Mouse (Mus musculus): ENCODE measurements around the gene Gm4737. TPM values are rescaled to one million over a fixed set of nuclear protein-coding genes. Genes with fewer than 3 reads are reported as not detected.
"Not testable (repeated sequence)": the region's sequence is repeated elsewhere in the genome, so short reads cannot be mapped to it uniquely, and the experiment has no call there.

The Gm4737 gene
- 10 to 100 TPM; 29.7 to 29.9 TPM for total RNA-seq (2021)
- long read RNA-seq, experiment 1, transcript Gm4737-201 (1 exons, 2,093 nt), result major isoform, 20 of 20 reads
- long read RNA-seq, experiment 1, partial matches to known transcripts, result 0 of 20 reads
- long read RNA-seq, experiment 1, other reads (novel, unspliced or antisense), result 0 of 20 reads
- long read RNA-seq, experiment 2, transcript Gm4737-201 (1 exons, 2,093 nt), result major isoform, 14 of 15 reads
- long read RNA-seq, experiment 2, partial matches to known transcripts, result 0 of 15 reads
- long read RNA-seq, experiment 2, other reads (novel, unspliced or antisense), result 1 of 15 reads

- DNase-seq, result not testable (repeated sequence)
Observed at GRCm38 (mm10) chr16:46154832-46155231, at the start of gene Gm4737. Gene Gm4737 (minus strand): TSS chr16:46155077.

GRCm38 (mm10) chr16:46195792-46196191 is 40.9 kb upstream of the Gm4737 start:
- DNase-seq, result no peak

GRCm38 (mm10) chr16:46183096-46183495 is 28.2 kb upstream of the Gm4737 start:
- DNase-seq, result no peak

GRCm38 (mm10) chr16:46178121-46178801 is 23.4 kb upstream of the Gm4737 start:
- DNase-seq, result no peak

GRCm38 (mm10) chr16:46173039-46173438 is 18.2 kb upstream of the Gm4737 start:
- DNase-seq, result no peak

GRCm38 (mm10) chr16:46166971-46167370 is 12.1 kb upstream of the Gm4737 start:
- DNase-seq, result no peak

GRCm38 (mm10) chr16:46165305-46165704 is 10.4 kb upstream of the Gm4737 start:
- DNase-seq, result no peak

GRCm38 (mm10) chr16:46151141-46151540 is 3.7 kb downstream of the Gm4737 start:
- no peak for DNase-seq

- no peak for DNase-seq
Observed at GRCm38 (mm10) chr16:46148661-46149341, 6.1 kb downstream of the Gm4737 start.

- DNase-seq, result no peak
Observed at GRCm38 (mm10) chr16:46146962-46147361, 7.9 kb downstream of the Gm4737 start.

GRCm38 (mm10) chr16:46122238-46122637 is 32.6 kb downstream of the Gm4737 start:
- no peak for DNase-seq

- peak; percentile 8 to 42 for DNase-seq
Observed at GRCm38 (mm10) chr16:46121420-46121819, 33.5 kb downstream of the Gm4737 start.

- DNase-seq, result no peak
Observed at GRCm38 (mm10) chr16:46120607-46121006, 34.3 kb downstream of the Gm4737 start.

GRCm38 (mm10) chr16:46120020-46120419 is 34.9 kb downstream of the Gm4737 start, which contains the start of gene Cd96:
Gene Cd96 (minus strand): TSS chr16:46120251.
- DNase-seq, result no peak

GRCm38 (mm10) chr16:46117645-46118044 is 37.2 kb downstream of the Gm4737 start:
- DNase-seq, result no peak

GRCm38 (mm10) chr16:46114727-46115126 is 40.1 kb downstream of the Gm4737 start:
- no peak for DNase-seq

GRCm38 (mm10) chr16:46109536-46109935 is 45.3 kb downstream of the Gm4737 start:
- no peak for DNase-seq

- no peak for DNase-seq
Observed at GRCm38 (mm10) chr16:46107431-46107830, 47.4 kb downstream of the Gm4737 start.

GRCm38 (mm10) chr16:46104491-46104890 is 50.4 kb downstream of the Gm4737 start:
- DNase-seq, result no peak

Data from adrenal gland, postnatal 36 days (tissue).